ENCODE assay signal across 10 mouse cellular contexts in the genomic region with DNA sequence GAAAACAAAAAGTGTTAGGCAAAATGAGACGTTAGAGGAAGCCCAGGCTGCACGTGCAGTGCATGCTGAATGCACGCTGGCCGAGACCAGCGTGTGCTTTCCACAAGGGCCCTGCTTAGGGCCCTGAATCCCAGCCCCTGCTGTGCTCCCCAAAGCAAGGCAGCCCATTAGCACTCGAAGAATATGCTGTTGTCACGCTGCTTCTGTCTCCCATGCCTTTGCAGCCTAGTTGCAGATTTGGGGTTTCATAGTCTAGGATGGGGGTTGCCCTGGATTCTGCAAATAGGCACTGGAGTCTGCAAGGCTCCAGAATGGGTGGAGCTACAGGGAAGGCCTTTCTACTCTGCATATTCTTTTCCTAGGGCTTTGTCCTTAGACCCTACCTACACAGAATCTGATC.
DNase-seq lines count a peak whose midpoint lies in the region; ATAC-seq and TF ChIP-seq lines count a peak whose summit lies in the region.
"Had no signal": no experiment of that assay in that cellular context is flagged by ENCODE, and none has a peak within 500 bp of the region (broad histone marks: within the 10 kb centered on the region; RNA-seq: fewer than 3 reads in every experiment).

No protein-coding gene starts in this region.

- H3K27me3 ChIP-seq in forebrain, embryonic 12.5 days = no peaks in the 10 kb centered on the region
- H3K27me3 ChIP-seq in neural tube, embryonic 15.5 days (replicated peaks) = no peaks in the 10 kb centered on the region
- H3K27me3 ChIP-seq: megakaryocyte, embryonic 14.5 days had no signal

- H3K4me1 ChIP-seq in forebrain, embryonic 12.5 days = peaks cover 12% of the 10 kb centered on the region
- H3K4me1 ChIP-seq in neural tube, embryonic 15.5 days = peaks cover 11% of the 10 kb centered on the region
- H3K4me1 ChIP-seq in lung, adult 2 months (ENCODE audit: control insufficient read depth, insufficient read depth, low read length) = no peaks in the 10 kb centered on the region
- H3K4me1 ChIP-seq: megakaryocyte, embryonic 14.5 days had no signal

- H3K36me3 ChIP-seq in forebrain, embryonic 12.5 days (replicated peaks) = no peaks in the 10 kb centered on the region
- no peaks in the 10 kb centered on the region for H3K36me3 ChIP-seq in neural tube, embryonic 15.5 days

- no peaks in the 10 kb centered on the region for H3K9me3 ChIP-seq in forebrain, embryonic 12.5 days
- H3K9me3 ChIP-seq in neural tube, embryonic 15.5 days (replicated peaks) = no peaks in the 10 kb centered on the region

- H3K27ac ChIP-seq in forebrain, embryonic 12.5 days = peak overlapping the region; percentile 59
- peak overlapping the region; percentile 45; the same call in 1 of the 2 replicates for H3K27ac ChIP-seq in neural tube, embryonic 15.5 days (replicated peaks)
- H3K27ac ChIP-seq: liver, embryonic 14.5 days had no signal

- no peak overlapping the region for H3K4me3 ChIP-seq in forebrain, embryonic 12.5 days (replicated peaks)
- no peak overlapping the region for H3K4me3 ChIP-seq in neural tube, embryonic 15.5 days (replicated peaks)
- no peak overlapping the region for H3K4me3 ChIP-seq in lung, adult 2 months (replicated peaks; ENCODE audit: extremely low read depth, low read depth, low read length)
- H3K4me3 ChIP-seq: megakaryocyte, embryonic 14.5 days had no signal

- DNase-seq in frontal cortex, postnatal 14 days (ENCODE audit: low spot score in 2 of 2) = peak; percentile 7 to 19
- peak; percentile 7 to 17 for DNase-seq in left cerebral cortex, adult 9 months (ENCODE audit: low spot score in 2 of 2)
- DNase-seq in yolk sac, embryonic 10.5 days (ENCODE audit: low spot score) = no peak
- no peak for DNase-seq in lung, adult 2 months

- TF ChIP-seq POLR2A in lung, adult 2 months (IDR thresholded peaks at IDR 0.05; ENCODE audit: borderline replicate concordance, extremely low read depth, low read depth, low read length) = no peak

- WGBS in forebrain, embryonic 12.5 days = 10% methylated on average over 7 of the region's 7 CpGs
- 18% methylated on average over 7 of the region's 7 CpGs for WGBS in neural tube, embryonic 15.5 days
- WGBS in lung, adult 2 months = 62% methylated on average over 7 of the region's 7 CpGs

- peak; percentile 90 for ATAC-seq in forebrain, embryonic 12.5 days (ENCODE audit: low FRiP score)
- ATAC-seq in neural tube, embryonic 15.5 days (ENCODE audit: low FRiP score) = peak; percentile 83
- ATAC-seq in erythroblast, adult 5-6 weeks (replicated peaks; ENCODE audit: low FRiP score, poor library complexity, severe bottlenecking) = no peak
- ATAC-seq in erythroid progenitor cell, adult 5-6 weeks (replicated peaks; ENCODE audit: low FRiP score, poor library complexity, severe bottlenecking) = no peak

- TF ChIP-seq CTCF in lung, adult 2 months (IDR thresholded peaks at IDR 0.05; ENCODE audit: insufficient read depth, low read length) = no peak

- no peak overlapping the region for H3K4me2 ChIP-seq in forebrain, embryonic 12.5 days
- no peak overlapping the region for H3K4me2 ChIP-seq in neural tube, embryonic 15.5 days

- H3K9ac ChIP-seq in forebrain, embryonic 12.5 days = no peak overlapping the region
- no peak overlapping the region for H3K9ac ChIP-seq in neural tube, embryonic 15.5 days (replicated peaks)
- H3K9ac ChIP-seq: liver, embryonic 14.5 days had no signal

Comparison
In these comparisons a context has a peak if more than half of its experiments do, and no peak if none do; other contexts are left out.
1. ATAC-seq: peak in forebrain, embryonic 12.5 days (single experiment) and neural tube, embryonic 15.5 days (single experiment); none in erythroblast, adult 5-6 weeks (single experiment) and erythroid progenitor cell, adult 5-6 weeks (single experiment).
2. DNase-seq: peak in frontal cortex, postnatal 14 days (2 of 2) and left cerebral cortex, adult 9 months (2 of 2); none in yolk sac, embryonic 10.5 days (single experiment) and lung, adult 2 months (single experiment).